Mouse (Mus musculus) macrophage (primary cell): ENCODE results near the gene Asxl1. TPM values are rescaled to one million over a fixed set of nuclear protein-coding genes. Genes with fewer than 3 reads are reported as not detected.

Experiments
- H3K27ac ChIP-seq: fragments of 350-480 bp; formaldehyde crosslinking; 2 replicates; pipeline ENCODE4 v1.9.0; 2021
- H3K36me3 ChIP-seq: fragments of 350-480 bp; formaldehyde crosslinking; 2 replicates; pipeline ENCODE4 v1.9.0; 2021; ENCODE audit errors: inconsistent target
- H3K4me3 ChIP-seq: fragments of 350-480 bp; formaldehyde crosslinking; 2 replicates; pipeline ENCODE4 v1.9.0; 2021; ENCODE audit errors: inconsistent target
- H3K79me2 ChIP-seq: fragments of 350-480 bp; formaldehyde crosslinking; 2 replicates; pipeline ENCODE4 v1.9.0; 2021; ENCODE audit errors: inconsistent target
- WGBS: methylation state at CpG from one replicate; pipeline ENCODE4 v1.1.7; 2026; ENCODE audit warnings: inconsistent platforms; ENCODE audit not compliant: missing documents; 5-methylcytosine and 5-hydroxymethylcytosine counted together
- polyA plus RNA-seq: library from polyadenylated mRNA; stranded (reverse); fragments of 250-400 nt; gene quantifications from 3 replicates; pipeline ENCODE4 v1.2.4, GENCODE M21; 2018; ENCODE audit warnings: inconsistent platforms

Gene Asxl1
- polyA plus RNA-seq, 1 experiment from 2014 or later, result 22.9 TPM

- Histone ChIP-seq H3K27ac (no peak overlapping the region), H3K36me3 (0 out of 2 replicates have a peak, but pooled peaks cover 5% of the 10 kb centered on the region)
- WGBS, result 87% methylated on average over 3 of the region's 3 CpGs
Measured at GRCm38 (mm10) chr2:153433859-153434258, 88.2 kb downstream of the Asxl1 start.

DNA sequence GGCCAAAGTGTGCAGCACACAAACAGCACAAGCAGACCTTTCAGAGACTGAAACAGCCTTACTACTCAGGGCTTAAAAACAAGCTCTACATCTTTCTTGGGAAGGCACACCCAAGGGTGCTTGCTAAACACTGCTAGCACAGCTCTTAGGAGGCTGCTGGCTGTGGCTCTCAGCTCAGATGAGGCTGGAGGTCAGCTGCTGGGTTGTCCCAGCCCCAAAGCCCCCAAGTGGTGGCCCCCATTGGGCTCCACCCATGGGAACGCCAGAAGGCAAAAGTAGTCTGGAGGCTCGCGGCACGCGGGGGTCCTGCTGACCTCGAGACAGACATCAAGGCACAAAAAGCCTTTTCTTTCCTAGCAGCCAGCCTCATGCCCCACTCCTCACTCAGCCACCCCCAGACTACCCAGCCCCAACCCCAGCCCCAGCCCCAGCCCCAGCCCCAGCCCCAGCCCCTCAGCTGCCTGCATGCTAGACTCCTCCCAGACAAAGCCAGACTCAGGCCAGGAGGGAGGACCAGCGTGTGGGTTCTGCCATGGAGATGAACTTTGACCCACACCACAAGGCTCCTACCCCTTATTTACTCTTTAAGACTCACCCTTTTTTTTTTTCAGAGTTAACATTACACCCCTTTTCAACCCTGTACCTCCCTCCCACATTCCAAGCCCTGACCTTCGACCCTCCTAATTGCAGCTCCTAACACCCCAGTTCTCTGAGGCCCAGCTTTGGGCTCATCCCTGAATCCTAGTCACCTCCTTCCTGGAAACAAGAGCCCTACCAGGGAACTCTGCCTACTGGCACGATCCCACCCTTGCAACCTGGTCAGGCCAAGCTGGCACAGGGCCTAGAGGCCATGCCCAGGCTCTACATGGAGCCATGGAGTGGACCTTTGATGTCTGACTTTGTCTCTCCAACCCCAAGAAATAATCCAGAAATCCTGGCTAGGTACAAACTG is 89.5 kb downstream of the Asxl1 start:
- no peak overlapping the region for H3K27ac ChIP-seq
- 0 out of 2 replicates have a peak, but pooled peaks cover 5% of the 10 kb centered on the region for H3K36me3 ChIP-seq
- 97% methylated on average over 6 of the region's 9 CpGs for WGBS
- no peak overlapping the region for H3K4me3 ChIP-seq
- no peaks in the 10 kb centered on the region for H3K79me2 ChIP-seq

More at GRCm38 (mm10) chr2:153433859-153434258, 88.2 kb downstream of the Asxl1 start:
- no peak overlapping the region for H3K4me3 ChIP-seq
- H3K79me2 ChIP-seq, result no peaks in the 10 kb centered on the region

DNA sequence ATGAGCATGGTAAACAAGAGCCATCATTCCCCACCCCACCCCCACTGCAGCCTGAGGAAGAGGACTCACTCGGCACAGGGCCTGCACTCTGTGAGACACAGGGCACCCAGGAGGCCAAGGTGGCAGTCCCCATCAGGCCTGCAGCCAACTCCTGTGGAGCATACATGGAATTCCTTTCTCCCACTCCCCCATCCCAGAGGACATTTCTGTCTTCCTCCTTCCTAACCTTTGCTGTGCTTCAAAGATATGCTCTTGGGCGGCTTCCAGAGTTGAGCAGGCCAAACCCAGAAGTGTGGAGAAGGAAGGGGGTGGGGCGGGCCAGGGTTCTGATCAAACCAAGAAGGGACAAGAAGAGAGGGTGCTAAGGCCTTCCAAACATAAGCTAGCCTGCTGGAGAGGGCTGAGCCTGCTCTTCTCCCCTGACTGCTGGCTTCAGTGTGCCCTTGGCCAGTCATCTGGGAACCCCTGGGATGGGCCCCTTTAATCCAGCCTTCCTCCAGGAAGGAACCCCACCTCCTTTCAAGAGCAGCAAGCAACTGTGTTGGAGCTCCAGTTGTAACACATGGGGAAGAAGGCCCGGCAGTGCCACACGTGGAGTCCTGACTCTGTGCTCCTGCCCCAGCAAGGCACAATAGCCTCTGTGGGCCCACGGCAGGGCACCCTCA is 91.1 kb downstream of the Asxl1 start:
- no peak overlapping the region for H3K4me3 ChIP-seq
- 0 out of 2 replicates have a peak, but pooled peaks cover 5% of the 10 kb centered on the region for H3K36me3 ChIP-seq
- H3K79me2 ChIP-seq, result no peaks in the 10 kb centered on the region
- WGBS, result 79% methylated on average over 6 of the region's 6 CpGs
- H3K27ac ChIP-seq, result no peak overlapping the region

GRCm38 (mm10) chr2:153437306-153437659 is 91.7 kb downstream of the Asxl1 start:
- WGBS, result 82% methylated on average over 2 of the region's 2 CpGs
- no peaks in the 10 kb centered on the region for H3K79me2 ChIP-seq
- no peak overlapping the region for H3K4me3 ChIP-seq
- no peak overlapping the region for H3K27ac ChIP-seq
- 0 out of 2 replicates have a peak, but pooled peaks cover 5% of the 10 kb centered on the region for H3K36me3 ChIP-seq

DNA sequence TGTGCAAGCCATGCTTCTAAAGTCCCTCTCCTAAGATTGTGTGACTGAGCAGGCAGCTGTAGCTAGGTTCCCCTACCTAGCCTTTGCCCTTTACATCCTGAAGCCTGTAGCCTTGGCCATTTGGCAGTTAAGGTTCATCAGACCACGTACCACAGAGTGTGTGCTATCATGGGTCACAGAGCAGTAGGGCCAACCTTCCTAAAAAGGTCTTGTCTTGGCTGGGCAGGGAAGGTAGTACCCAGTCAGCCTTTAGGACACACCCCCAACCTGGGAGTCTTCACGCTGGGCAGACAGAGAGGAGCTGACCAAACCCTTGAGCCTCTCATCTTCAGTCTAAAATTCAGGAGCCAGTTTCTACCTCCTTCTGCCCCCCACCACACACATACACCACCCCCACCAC is 95.1 kb downstream of the Asxl1 start:
- no peak overlapping the region for H3K4me3 ChIP-seq
- no peaks in the 10 kb centered on the region for H3K79me2 ChIP-seq
- no peaks in the 10 kb centered on the region for H3K36me3 ChIP-seq
- WGBS, result 90% methylated on average over 2 of the region's 2 CpGs
- H3K27ac ChIP-seq, result no peak overlapping the region

DNA sequence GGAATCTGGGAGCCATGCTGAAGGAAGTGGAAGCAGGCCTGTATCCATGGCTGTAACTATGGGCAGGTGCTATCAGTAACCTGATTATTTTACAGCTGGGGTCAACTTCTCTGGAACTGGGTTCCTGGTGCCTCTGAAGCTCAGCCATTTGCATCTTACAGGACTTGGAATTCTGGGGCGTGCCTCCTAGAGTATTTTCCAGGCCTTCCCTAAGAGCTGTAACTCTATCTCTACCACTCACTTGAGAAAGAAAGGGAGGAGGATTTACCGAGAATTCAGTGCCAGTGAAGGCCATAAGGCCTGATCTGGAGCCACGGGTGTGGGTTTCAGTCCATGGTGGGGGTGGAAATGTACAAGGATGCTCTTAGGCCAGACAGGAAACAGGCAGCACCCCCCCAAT is 95.6 kb downstream of the Asxl1 start:
- H3K27ac ChIP-seq, result no peak overlapping the region
- no peaks in the 10 kb centered on the region for H3K79me2 ChIP-seq
- H3K4me3 ChIP-seq, result no peak overlapping the region
- H3K36me3 ChIP-seq, result no peaks in the 10 kb centered on the region
- 96% methylated on average over 3 of the region's 3 CpGs for WGBS

DNA sequence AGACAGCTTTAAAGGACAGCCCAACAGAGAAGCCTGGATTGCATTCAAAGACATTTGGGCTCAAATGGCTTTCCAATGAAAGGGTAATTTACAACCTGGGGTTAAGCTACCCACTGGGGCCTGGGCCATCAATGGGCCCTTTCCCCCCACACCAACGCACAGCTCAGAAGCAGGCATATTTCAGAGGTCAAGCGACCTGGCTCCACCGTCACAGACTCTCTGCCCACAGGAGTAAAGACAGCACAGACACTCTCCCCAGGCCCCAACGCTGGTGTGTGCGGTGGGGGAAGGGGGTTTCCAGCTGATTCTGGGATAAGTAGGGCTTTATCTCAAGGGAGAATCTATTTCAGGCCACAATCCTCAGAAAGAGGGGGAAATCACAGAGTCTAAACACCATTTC is 97.1 kb downstream of the Asxl1 start:
- Histone ChIP-seq H3K4me3 (no peak overlapping the region), H3K79me2 (no peaks in the 10 kb centered on the region), H3K36me3 (no peaks in the 10 kb centered on the region), H3K27ac (no peak overlapping the region)
- WGBS, result 86% methylated on average over 5 of the region's 5 CpGs

- H3K79me2 ChIP-seq, result no peaks in the 10 kb centered on the region
- WGBS, result 8% methylated on average over 49 of the region's 59 CpGs
- H3K36me3 ChIP-seq, result no peaks in the 10 kb centered on the region
- H3K4me3 ChIP-seq, result peak overlapping the region; percentile 13; the same call in 1 of the 2 replicates
- no peak overlapping the region for H3K27ac ChIP-seq
Measured at GRCm38 (mm10) chr2:153443434-153444240, 98.0 kb downstream of the Asxl1 start.

GRCm38 (mm10) chr2:153444254-153445136 is 98.9 kb downstream of the Asxl1 start:
- 2% methylated on average over 29 of the region's 64 CpGs for WGBS
- Histone ChIP-seq H3K4me3 (peak overlapping the region; percentile 33), H3K79me2 (no peaks in the 10 kb centered on the region), H3K27ac (no peak overlapping the region), H3K36me3 (no peaks in the 10 kb centered on the region)

- Histone ChIP-seq H3K36me3 (no peaks in the 10 kb centered on the region), H3K79me2 (no peaks in the 10 kb centered on the region), H3K4me3 (peak overlapping the region; percentile 33), H3K27ac (no peak overlapping the region)
- 2% methylated on average over 51 of the region's 59 CpGs for WGBS
Measured at GRCm38 (mm10) chr2:153445137-153446016, 99.7 kb downstream of the Asxl1 start.

DNA sequence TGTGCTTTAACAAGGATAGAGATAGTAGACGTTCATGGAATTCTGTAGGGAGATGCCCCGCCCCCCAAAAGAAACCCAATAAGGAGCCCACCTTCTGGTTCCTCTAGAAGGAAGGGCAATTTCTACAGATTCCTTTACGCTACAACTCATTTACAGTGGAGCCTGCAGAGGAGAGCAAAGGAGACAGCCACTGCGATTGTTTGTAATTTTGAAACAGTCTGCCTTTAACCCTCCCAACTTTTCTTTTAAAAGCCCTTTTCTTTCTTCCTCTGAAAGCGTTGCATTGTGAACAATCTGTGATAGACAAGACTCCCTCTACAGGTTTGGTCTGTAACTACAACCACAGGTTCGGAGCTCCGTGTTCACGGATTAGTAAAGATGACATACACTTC is 100.4 kb downstream of the Asxl1 start:
- H3K4me3 ChIP-seq, result peak overlapping the region; percentile 4; the same call in 1 of the 2 replicates
- WGBS, result 0% methylated on average over 8 of the region's 8 CpGs
- no peaks in the 10 kb centered on the region for H3K36me3 ChIP-seq
- H3K27ac ChIP-seq, result no peak overlapping the region
- H3K79me2 ChIP-seq, result no peaks in the 10 kb centered on the region

- Histone ChIP-seq H3K79me2 (no peaks in the 10 kb centered on the region), H3K36me3 (no peaks in the 10 kb centered on the region), H3K27ac (no peak overlapping the region), H3K4me3 (no peak overlapping the region)
- WGBS, result 47% methylated on average over 4 of the region's 4 CpGs
Measured at GRCm38 (mm10) chr2:153446476-153446875, 100.8 kb downstream of the Asxl1 start.

- H3K4me3 ChIP-seq, result no peak overlapping the region
- 96% methylated on average over 3 of the region's 3 CpGs for WGBS
- H3K36me3 ChIP-seq, result no peaks in the 10 kb centered on the region
Measured at GRCm38 (mm10) chr2:153447719-153448118, 102.1 kb downstream of the Asxl1 start.

More at GRCm38 (mm10) chr2:153447719-153448118, 102.1 kb downstream of the Asxl1 start:
- Histone ChIP-seq H3K79me2 (no peaks in the 10 kb centered on the region), H3K27ac (no peak overlapping the region)
